Mouse (Mus musculus): Measurements from ENCODE around the gene Adgrl2. TPM values are rescaled to one million over a fixed set of nuclear protein-coding genes. Genes with fewer than 3 reads are reported as not detected.

Adgrl2 gene
- 236 and 238 TPM in 2 replicates for polyA plus RNA-seq (2012; rRNA removed)

DNA sequence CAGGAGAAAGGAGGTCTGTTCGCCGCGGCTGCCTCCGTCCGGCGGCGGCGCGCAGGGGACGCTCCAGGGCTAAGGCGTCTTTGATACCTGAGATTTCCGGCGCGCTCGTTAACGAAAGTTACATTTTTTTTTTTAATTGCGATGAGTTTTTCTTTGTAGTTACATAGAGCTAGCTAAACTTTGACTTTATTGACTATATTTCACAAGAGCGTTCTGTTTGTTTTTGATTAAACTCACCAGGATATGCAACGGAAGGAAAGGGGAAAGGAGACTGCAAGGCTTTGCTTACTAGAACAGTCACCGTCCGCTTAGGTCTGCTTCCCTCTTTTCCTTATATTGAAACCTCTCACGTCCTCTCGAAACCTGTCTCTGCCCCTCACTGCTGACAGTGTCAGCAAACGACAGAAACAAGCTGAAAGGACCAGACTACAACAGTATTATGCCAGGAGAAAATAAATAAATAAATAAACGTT lies at the start of gene Adgrl2:
TSS of gene Adgrl2 (minus strand) at position 25 of the 473 bp plus-strand sequence.

Data from central nervous system, embryonic 14 days (tissue).